Mouse (Mus musculus): ENCODE measurements around the gene Dpysl5. TPM values are rescaled to one million over a fixed set of nuclear protein-coding genes. Genes with fewer than 3 reads are reported as not detected.

The Dpysl5 gene
- polyA plus RNA-seq, 1 experiment = not detected

GRCm38 (mm10) chr5:30716311-30716710, 4.9 kb downstream of the Dpysl5 start:
- TF ChIP-seq CTCF (IDR thresholded peaks at IDR 0.05; ENCODE audit: insufficient read depth, low read depth, low read length) (no peak), POLR2A (IDR thresholded peaks at IDR 0.05; ENCODE audit: insufficient read depth, low read depth, low read length) (no peak)

GRCm38 (mm10) chr5:30717506-30717905, 6.1 kb downstream of the Dpysl5 start:
- TF ChIP-seq CTCF (IDR thresholded peaks at IDR 0.05; ENCODE audit: insufficient read depth, low read depth, low read length) (no peak), POLR2A (IDR thresholded peaks at IDR 0.05; ENCODE audit: insufficient read depth, low read depth, low read length) (no peak)
- WGBS = 70% methylated on average over 4 of the region's 4 CpGs

More at GRCm38 (mm10) chr5:30716311-30716710, 4.9 kb downstream of the Dpysl5 start:
- no peak overlapping the region for H3K4me3 ChIP-seq (ENCODE audit: insufficient read depth, low read depth, low read length)
- H3K4me1 ChIP-seq (ENCODE audit: control insufficient read depth, insufficient read depth, low read length) = peaks cover 15% of the 10 kb centered on the region; the same call in 1 of the 2 replicates
- no peak overlapping the region for H3K27ac ChIP-seq (ENCODE audit: insufficient read depth, low read depth, low read length)
- WGBS = 88% methylated on average over 2 of the region's 2 CpGs

GRCm38 (mm10) chr5:30717991-30718703, 6.8 kb downstream of the Dpysl5 start:
- 54% methylated on average over 10 of the region's 10 CpGs for WGBS
- TF ChIP-seq POLR2A (IDR thresholded peaks at IDR 0.05; ENCODE audit: insufficient read depth, low read depth, low read length) (no peak), CTCF (IDR thresholded peaks at IDR 0.05; ENCODE audit: insufficient read depth, low read depth, low read length) (no peak)
- no peak overlapping the region for H3K4me3 ChIP-seq (ENCODE audit: insufficient read depth, low read depth, low read length)
- H3K4me1 ChIP-seq (ENCODE audit: control insufficient read depth, insufficient read depth, low read length) = peaks cover 20% of the 10 kb centered on the region; the same call in 1 of the 2 replicates
- H3K27ac ChIP-seq (ENCODE audit: insufficient read depth, low read depth, low read length) = no peak overlapping the region

More at GRCm38 (mm10) chr5:30717506-30717905, 6.1 kb downstream of the Dpysl5 start:
- Histone ChIP-seq H3K4me1 (ENCODE audit: control insufficient read depth, insufficient read depth, low read length) (peaks cover 20% of the 10 kb centered on the region; the same call in 1 of the 2 replicates), H3K27ac (ENCODE audit: insufficient read depth, low read depth, low read length) (no peak overlapping the region), H3K4me3 (ENCODE audit: insufficient read depth, low read depth, low read length) (no peak overlapping the region)

- TF ChIP-seq POLR2A (IDR thresholded peaks at IDR 0.05; ENCODE audit: insufficient read depth, low read depth, low read length) (no peak), CTCF (IDR thresholded peaks at IDR 0.05; ENCODE audit: insufficient read depth, low read depth, low read length) (no peak)
- 64% methylated on average over 8 of the region's 8 CpGs for WGBS
- H3K4me3 ChIP-seq (ENCODE audit: insufficient read depth, low read depth, low read length) = no peak overlapping the region
- H3K4me1 ChIP-seq (ENCODE audit: control insufficient read depth, insufficient read depth, low read length) = peaks cover 15% of the 10 kb centered on the region; the same call in 1 of the 2 replicates
- no peak overlapping the region for H3K27ac ChIP-seq (ENCODE audit: insufficient read depth, low read depth, low read length)
Measured at GRCm38 (mm10) chr5:30721935-30722334, 10.6 kb downstream of the Dpysl5 start.

- Histone ChIP-seq H3K4me1 (ENCODE audit: control insufficient read depth, insufficient read depth, low read length) (peaks cover 19% of the 10 kb centered on the region; the same call in 1 of the 2 replicates), H3K27ac (ENCODE audit: insufficient read depth, low read depth, low read length) (no peak overlapping the region), H3K4me3 (ENCODE audit: insufficient read depth, low read depth, low read length) (no peak overlapping the region)
- WGBS = 91% methylated on average over 5 of the region's 5 CpGs
- TF ChIP-seq CTCF (IDR thresholded peaks at IDR 0.05; ENCODE audit: insufficient read depth, low read depth, low read length) = no peak
- TF ChIP-seq POLR2A (IDR thresholded peaks at IDR 0.05; ENCODE audit: insufficient read depth, low read depth, low read length) = no peak
Measured at GRCm38 (mm10) chr5:30726151-30726693, 14.9 kb downstream of the Dpysl5 start.

- H3K4me1 ChIP-seq (ENCODE audit: control insufficient read depth, insufficient read depth, low read length) = peaks cover 19% of the 10 kb centered on the region
Measured at GRCm38 (mm10) chr5:30732511-30732910, 21.1 kb downstream of the Dpysl5 start.

GRCm38 (mm10) chr5:30734666-30735065, 23.3 kb downstream of the Dpysl5 start:
- WGBS = 69% methylated on average over 4 of the region's 4 CpGs

More at GRCm38 (mm10) chr5:30732511-30732910, 21.1 kb downstream of the Dpysl5 start:
- no peak for TF ChIP-seq POLR2A (IDR thresholded peaks at IDR 0.05; ENCODE audit: insufficient read depth, low read depth, low read length)
- no peak for TF ChIP-seq CTCF (IDR thresholded peaks at IDR 0.05; ENCODE audit: insufficient read depth, low read depth, low read length)
- Histone ChIP-seq H3K27ac (ENCODE audit: insufficient read depth, low read depth, low read length) (no peak overlapping the region), H3K4me3 (ENCODE audit: insufficient read depth, low read depth, low read length) (no peak overlapping the region)
- 69% methylated on average over 7 of the region's 7 CpGs for WGBS

GRCm38 (mm10) chr5:30738127-30738828, 26.9 kb downstream of the Dpysl5 start:
- 16% methylated on average over 10 of the region's 10 CpGs for WGBS
- peak overlapping the region; percentile 65; the same call in 1 of the 2 replicates for H3K27ac ChIP-seq (ENCODE audit: insufficient read depth, low read depth, low read length)
- TF ChIP-seq POLR2A (IDR thresholded peaks at IDR 0.05; ENCODE audit: insufficient read depth, low read depth, low read length) (no peak), CTCF (IDR thresholded peaks at IDR 0.05; ENCODE audit: insufficient read depth, low read depth, low read length) (no peak)
- H3K4me1 ChIP-seq (ENCODE audit: control insufficient read depth, insufficient read depth, low read length) = peaks cover 25% of the 10 kb centered on the region
- no peak overlapping the region for H3K4me3 ChIP-seq (ENCODE audit: insufficient read depth, low read depth, low read length)

More at GRCm38 (mm10) chr5:30734666-30735065, 23.3 kb downstream of the Dpysl5 start:
- H3K4me3 ChIP-seq (ENCODE audit: insufficient read depth, low read depth, low read length) = no peak overlapping the region
- TF ChIP-seq CTCF (IDR thresholded peaks at IDR 0.05; ENCODE audit: insufficient read depth, low read depth, low read length) = no peak
- TF ChIP-seq POLR2A (IDR thresholded peaks at IDR 0.05; ENCODE audit: insufficient read depth, low read depth, low read length) = no peak
- peaks cover 28% of the 10 kb centered on the region for H3K4me1 ChIP-seq (ENCODE audit: control insufficient read depth, insufficient read depth, low read length)
- H3K27ac ChIP-seq (ENCODE audit: insufficient read depth, low read depth, low read length) = no peak overlapping the region

All from olfactory bulb, adult 2 months (tissue).